Mouse (Mus musculus) embryo, embryonic 11 days (tissue): ENCODE measurements around the gene Tom1.

Experiments used
- DNase-seq: peaks from one replicate; pipeline ENCODE4 v3.0.0-alpha.2; 2015

The Tom1 gene

DNA sequence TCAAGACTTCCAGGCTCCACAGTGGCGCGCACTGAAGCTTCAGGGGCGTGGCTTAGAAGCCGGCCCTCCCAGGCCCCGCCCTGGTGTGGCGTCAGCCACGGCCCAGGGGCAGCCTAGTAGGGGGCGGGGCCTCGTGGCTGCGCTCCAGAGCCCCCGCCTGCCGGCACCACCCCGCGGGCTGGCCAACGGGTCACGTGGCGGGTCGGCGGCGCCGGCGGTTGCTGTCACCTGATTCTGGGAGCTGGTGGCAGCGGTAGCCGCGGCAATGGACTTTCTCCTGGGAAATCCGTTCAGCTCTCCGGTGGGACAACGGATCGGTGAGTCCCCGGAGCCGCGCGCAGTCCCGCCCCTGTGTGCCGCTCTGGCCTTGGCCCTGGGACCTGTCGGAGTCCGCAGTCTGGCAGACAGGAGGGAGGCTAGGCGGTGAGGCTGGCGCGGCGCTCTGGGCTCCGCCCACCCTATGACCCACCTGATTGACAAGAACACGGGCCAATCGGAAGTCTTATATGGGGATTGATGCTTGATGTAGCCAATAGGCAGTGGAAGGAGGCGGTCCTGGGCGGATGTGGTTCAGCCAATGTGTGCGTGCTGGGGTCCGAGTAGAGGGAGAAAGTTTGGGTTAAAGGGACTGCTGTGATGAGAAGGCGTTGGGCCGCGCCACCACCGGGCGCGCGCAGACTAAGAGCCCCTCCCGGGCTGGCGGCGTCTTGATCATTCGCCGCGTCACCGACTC, at the start of gene Tom1:
Gene Tom1 (plus strand): TSS at position 195 of the 733 bp plus-strand sequence.
- DNase-seq = peak; percentile 98

DNA sequence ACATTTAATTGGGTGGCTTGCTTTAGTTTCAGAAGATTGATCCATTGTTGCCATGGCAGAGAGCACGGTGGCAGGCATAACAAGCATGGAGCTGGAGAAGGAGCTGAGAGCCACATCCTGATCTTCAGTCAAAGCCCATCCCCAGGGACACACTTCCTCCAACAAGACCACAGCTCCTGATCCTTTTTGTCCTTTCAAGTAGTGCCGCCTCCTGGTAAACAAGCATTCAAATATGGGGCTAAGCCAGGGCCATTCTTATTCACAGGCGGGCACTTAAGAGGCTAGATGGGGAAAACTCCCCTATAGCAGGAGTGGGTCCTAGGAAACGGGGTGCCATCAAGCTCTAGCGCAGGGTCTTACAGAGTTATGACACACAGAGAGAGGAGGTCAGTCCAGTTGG, 46.1 kb upstream of the Tom1 start:
- DNase-seq = no peak

DNA sequence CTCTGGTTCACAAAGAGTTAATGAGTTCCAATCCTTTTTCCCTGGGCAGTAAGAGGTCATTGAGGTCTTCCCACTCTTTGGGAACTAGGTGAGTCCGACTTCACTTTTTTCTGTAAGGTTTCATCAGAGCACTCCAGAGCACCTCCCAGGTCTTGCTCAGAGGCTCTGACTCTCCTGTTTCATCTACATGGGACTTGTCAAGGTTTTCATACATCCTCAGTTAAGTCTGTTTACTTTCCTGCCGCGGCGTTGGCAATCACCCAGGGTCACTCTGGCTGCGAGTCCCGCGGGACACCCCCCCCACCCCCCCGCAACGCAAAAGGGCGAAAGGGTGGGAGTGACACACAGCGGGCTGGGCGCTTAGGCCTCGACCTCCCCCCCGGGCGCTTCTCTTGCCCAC, 43.5 kb upstream of the Tom1 start:
- DNase-seq = no peak

DNA sequence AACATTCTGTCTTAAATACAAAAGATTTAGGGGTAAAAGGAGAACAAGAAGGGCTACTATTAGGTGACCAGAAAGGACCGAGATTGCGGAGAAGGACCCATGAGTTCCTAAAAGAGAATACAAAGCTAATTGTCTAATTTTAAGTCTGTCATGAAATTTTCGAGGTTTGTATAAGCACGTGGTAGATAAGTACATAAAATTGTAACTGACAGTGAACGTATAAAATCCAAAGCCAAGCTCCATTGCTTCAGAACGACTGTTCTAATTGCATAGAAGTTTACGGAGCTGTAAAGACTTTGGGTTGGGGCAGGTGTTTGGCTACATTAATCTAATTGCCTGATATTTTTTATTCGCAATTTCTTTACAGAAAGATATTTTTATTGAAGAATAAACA, 40.4 kb upstream of the Tom1 start, which contains the start of gene Hmgxb4:
Gene Hmgxb4 (plus strand): TSS at position 276 of the 394 bp plus-strand sequence.
- no peak for DNase-seq

DNA sequence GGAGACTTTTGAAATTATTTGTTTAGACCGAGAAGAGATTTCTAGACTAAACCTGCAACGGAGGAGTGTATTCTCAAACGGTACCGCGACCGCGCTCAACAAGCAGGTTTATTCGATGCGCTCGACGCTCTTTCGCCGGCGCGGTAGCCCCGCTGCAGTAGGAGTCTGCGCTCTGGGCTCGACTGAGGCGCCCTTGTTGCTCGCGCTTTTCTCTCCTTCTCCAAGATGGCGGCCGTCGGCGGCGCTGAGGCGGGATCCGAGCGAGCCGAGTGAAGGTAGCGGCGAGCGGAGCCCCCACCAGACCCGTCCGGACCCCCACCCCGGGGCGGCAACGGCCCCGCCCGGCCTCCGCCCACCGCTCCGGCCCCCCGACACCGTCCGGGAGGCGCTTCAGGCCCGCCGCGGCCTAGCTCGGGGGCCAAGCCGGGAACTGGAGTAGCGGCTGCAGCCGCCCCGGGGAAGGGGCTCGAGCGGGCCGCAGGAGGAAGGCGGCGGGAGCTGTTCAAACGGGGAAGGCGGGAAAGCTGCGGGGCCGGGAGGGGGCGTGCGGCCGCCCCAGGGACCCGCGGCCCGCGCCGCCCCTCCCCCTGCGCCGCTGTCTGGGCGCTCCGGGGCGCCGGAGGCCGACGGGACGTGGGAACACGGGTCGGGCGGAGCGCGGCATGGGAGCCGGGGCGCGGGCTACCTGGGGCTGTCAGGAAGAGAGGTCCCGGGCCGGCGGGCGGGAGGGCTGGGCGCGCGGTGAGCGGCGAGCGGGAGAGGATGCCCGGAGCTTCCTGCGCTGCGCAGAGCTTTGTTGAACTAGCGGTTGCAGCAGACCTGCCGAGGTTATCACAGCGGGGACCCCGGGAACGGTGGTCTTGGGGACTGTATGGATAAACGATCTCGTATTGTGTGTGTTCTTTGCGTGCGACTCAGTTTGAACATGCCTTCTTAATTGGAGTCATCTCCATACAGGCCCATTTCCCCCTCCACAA, 39.7 kb upstream of the Tom1 start:
- peak; percentile 96 for DNase-seq

DNA sequence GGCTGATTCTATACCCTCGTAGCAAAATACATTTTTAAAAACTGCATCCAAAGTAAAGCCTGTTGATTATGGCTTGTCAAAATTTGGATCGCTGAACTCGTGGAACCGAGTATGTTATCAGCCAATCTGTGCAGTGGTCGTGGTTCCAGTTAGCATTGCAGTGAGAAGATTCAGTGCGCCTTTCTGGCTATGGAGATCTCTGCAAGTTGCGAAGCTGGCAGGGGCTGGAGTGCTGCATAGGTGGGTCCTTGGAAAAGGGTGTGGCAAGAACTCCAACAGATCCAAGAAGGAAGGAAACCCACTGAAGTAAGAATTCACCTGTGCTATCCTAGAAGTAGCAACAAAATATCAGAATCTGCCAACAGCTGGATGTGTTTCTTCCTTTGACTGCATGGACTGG, 39.0 kb upstream of the Tom1 start:
- peak; percentile 54 for DNase-seq

DNA sequence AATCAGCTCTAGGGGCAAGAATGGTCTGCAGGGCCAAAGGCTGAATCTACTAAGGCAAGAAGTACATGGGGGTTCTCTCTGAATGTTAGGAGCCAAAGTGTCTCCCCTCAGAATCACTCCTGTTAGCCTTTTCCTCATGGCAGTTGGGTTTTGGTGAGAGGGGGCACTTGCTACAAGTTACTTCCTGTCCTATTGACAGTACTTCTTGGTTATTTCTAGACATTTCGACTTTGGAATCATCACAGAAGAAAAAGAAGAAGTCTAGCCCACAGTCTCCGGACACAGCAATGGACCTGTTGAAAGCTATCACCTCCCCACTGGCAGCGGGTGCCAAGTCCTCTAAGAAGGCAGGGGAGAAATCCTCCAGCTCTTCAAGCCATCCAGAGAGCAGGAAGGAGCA, 33.1 kb upstream of the Tom1 start:
- DNase-seq = no peak

DNA sequence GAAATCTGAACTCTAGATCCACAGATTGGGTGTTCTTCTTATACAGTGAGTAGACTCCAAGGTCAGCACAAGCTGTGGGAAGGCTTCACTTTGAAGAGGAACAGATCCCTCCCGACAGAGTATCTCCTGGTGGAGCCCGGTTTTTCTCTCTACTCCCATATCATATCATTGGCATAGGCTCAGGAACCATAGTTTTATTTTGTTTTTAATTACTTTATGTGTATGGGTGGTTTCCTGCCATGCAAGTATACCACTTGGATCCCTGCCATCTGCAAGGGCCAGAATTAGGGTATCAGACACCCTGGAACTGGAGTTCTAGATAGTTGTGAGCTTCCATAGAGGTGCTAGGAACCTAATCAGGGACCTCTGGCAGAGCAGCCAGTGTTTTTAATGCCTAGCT, 24.7 kb upstream of the Tom1 start:
- no peak for DNase-seq

DNA sequence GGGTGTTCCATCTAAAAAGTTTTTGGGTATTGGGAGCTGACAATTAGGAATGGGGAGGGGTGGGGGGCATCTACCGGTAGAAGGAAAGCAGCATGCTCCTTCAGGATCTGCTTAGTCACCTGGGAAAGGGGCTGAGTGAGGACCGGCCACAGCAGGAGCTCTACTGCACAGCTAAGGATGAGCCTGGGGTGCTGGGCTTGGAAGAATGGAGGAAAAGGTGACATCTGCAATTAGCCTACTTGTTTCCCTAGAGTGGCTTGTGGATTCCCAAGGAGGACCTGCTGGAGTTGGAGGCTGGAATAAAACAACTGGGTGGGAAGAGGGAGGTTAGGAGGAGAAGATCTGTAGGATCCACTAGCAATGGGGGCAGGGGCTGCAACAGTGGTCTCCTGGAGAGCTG, 19.9 kb upstream of the Tom1 start:
- no peak for DNase-seq

DNA sequence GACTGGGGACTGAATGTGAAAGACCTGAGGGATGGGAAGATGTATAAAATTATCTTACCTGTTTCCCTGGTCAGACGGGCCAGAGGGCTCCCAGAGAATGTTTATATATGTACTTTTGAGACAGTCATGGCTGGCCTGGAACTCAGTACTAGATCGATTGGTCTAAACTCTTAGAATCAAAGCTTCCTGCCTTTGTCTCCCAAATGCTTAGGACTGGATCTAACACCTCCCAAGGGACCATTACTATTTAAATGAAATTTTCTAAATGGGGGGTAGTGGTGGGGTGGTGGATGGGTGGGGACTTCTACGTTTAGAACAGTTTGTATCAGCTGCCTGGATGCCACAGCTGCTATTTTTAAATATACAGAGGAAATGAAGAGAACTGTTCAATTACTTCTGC, 19.5 kb upstream of the Tom1 start:
- DNase-seq = no peak

DNA sequence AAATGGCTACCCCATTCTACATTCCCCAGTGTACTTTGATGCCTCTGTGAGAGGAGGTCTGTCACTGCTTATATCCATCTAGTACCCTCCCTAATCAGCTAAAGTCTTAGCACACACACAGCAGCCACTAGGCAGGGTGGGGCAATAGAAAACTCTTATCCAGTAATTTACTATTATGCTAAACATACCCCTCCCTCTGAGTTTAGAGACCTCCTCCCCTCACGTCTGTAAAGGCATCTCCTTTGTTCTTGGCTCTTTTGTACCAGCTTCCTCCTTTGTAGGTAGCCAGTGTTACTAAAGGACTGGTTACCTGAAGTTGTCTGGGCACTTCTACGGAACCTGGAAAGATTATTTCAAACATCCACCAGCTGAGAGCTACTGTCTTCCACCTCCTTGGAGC, 17.5 kb upstream of the Tom1 start:
- no peak for DNase-seq

DNA sequence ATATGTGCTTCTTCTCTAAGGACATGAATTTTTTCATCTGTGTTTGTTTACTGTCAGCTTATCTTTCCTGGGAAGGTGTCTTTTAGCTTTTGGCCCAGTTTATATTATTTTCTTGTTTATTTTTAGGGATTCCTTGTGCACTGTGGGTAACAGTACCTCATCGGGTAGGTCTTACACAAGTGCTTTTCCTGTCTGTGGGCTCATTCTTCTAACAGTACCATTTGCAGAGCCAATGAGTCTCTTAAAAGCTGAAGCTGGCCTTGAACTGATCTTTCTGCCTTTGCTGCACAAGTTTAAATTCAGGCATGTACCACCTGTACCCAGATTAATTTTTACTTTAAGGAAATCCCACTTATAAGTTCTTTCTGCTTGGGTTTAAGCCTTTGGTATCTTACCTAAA, 17.1 kb upstream of the Tom1 start:
- no peak for DNase-seq

DNA sequence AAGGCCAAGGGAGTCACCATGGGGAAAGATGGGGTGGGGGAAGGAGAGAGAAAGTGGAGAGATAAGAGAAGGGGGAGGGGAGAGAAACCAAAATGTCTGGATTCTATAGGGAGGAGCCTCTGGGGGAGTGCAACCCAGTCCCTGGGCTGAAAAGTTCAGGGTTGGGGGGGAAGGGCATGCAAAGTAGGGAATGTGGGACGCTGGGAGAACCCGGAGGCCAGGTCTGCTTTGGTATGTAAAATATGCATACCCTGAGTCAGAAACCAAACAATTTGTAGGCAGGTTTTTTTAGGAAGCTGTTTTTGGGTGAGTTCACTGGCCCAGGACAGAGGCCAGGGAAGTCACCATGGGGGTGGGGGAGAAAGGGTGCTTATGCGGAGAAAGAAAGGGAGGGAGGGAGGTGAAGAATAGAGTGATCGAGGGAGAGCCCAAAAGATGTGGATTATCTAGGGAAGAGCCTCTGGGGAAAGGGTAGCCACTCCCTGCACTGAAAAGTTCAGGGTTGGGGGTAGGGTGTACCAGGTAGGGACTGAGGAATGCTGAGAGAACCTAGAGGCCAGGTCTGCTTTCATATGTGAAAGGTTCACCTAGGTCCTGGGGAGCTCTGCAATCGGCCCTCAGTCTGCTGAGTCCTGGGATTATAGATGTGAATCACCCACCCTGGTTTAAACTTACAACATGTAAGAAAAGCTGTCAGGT, 15.1 kb upstream of the Tom1 start:
- DNase-seq = peak; percentile 24

DNA sequence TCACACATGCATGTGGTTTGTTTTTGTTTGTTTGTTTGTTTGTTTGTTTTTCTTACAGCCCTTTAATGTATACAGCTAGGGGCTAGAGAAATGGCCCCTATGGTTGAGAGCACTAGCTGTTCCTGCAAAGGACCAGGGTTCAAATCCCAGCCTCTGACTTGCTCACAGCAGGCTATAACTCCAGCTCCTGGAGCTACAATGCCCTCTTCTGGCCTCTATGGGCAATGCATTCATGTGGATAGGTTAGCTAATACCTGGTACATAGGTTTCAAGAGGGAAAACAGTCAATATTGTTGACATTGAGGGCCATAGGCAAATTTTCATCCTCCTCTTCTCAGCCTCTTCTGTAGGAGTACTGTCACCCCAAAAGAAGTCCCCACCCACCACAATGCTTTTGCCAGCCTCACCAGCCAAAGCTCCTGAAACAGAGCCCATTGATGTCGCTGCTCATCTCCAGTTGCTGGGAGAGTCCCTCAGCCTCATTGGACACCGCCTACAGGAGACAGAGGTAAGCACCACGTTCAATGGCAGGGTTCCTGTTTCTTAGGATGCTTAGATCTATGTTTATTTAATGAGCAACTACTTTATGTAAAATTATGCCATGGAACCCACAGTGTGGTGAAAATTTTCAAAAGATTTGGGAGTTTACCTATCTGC, 9.7 kb upstream of the Tom1 start:
- no peak for DNase-seq

DNA sequence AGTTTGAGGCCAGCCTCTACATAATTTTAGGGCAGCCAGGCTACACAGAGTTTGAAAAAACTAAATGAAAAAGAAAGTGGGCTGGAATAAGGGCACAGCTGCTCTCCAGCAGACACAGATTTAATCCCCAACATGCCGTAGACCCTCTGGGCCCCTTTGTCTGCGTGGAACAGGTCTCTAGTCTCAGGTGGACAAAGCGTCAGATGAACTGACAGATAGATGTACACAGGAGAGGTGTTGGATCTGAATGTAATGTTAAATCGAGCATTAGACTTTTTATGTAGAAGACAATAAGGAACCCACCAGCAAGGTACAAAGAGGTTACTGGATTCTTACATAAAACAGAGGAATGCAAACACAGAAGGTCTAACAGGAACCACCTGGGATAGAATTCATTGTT, 7.7 kb upstream of the Tom1 start:
- no peak for DNase-seq

DNA sequence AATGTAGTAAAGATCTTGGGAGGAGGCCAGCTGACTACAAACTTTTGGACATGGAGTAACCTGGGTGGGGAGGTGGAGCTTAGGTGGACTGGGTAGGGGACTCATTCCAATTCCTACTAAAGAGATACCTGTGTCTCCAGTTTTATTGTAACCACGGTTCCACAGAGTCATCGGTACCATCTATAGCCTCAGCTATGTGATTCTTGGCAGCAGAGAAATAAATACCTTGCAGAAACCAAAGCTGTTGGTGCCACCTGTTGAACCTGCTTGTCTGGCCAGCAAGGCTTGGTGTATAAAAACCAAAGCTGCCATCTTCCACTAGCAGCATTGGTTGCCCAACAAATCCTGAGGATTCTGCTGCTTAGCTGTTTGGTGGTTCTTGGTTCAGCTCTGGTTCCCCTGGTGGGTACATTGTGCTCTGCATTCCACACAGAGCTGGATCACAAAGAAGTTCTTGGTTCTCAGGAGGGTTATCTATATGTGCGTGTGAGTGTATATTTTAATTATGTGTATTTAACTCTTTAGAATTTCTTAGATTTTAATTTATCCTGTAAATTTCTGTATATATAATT, 3.0 kb upstream of the Tom1 start:
- DNase-seq = no peak

DNA sequence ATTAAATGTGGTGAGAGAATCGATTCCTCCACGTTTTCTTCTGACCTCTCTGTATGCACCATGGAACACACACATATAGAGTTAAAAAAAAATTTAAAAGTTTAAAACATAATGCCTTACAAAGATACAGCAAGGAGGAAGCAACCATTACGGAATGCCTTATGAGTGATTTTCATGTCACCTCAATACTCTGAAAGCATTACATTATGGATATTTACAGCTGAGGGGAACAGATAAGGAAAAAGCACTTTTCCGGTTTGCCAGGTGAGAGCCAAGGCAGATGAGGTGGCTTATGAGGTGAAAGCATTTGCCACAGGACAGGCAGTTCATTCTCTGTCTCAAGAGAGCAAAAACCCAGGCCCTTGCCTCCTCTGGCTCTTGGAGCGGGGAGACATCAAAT, 544 bp upstream of the Tom1 start:
- DNase-seq = no peak

DNA sequence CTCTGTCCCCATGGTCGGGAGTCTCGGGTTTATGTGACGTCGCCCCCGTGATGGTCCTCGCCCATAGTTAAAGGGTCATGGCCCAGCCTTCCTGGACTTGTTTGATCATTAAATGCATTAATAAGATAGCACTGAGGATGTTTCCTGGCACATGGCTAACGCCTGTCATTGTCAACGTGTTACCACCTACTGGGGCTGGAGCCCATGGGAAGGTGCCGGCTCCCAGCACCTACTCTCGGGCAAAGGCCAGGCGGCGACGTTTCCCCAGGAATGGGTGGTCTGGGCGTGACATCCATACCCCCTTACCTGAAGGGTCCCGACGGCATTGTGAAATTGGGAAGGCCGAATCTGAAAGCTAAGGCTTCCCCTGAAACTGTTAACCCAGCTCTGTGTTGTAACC, 780 bp downstream of the Tom1 start:
- no peak for DNase-seq

DNA sequence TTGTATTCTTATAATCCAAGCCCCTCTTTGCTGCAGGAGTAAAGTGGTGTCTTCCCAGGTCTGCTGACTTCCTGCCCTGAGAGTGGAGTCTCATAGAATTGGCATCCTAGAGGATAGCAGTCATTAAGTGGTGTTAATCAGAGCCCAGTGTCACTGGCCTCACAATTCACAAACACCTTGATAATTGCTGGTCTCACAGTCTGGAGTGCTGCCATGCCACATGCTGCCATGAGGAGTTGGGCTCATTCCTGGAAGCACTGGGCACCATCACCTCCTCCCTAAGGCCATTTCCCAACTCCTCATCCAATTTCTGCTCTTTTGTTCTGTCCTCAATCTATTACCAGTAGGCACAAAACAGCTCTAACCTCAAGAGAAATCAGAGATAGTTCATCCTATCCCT, 2.1 kb downstream of the Tom1 start:
- no peak for DNase-seq

DNA sequence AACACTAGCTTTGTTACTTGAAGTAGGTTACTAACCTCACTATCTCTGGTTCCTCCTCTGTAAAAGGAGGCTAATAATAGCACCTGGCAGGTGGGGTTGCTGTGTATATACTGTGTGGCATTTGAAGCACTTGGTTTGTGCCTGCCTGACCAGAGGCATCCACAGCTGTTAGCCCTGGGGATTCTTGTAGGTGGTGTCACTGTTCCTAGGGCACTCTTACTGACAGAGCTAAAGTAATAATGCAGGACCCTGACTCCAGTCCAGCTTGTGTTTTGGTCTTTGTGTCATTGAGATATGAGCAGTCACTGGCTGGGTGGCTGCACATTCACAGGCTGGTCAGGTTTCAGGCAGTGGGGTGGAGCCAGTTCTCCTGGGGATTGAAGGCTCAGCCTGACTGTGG, 5.0 kb downstream of the Tom1 start:
- DNase-seq = no peak

DNA sequence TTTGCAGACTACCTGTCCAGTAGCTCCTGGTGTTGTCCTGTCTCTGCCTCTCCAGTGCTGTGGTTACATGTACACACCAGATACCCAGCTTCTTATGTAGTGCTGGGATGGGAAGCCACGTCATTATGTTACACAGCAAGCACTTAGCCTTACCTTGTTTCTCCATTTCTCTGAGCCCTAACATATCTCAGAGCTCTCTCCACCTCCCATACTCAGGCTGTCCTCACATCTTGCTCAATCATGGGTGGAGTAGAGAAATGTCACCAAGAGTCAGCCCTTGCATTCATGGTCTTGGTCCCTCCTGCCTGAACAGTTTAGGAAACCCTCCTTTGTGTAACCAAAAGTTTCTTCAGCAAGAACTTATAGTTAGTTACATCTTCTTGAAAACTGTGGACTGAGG, 6.2 kb downstream of the Tom1 start:
- DNase-seq = no peak

DNA sequence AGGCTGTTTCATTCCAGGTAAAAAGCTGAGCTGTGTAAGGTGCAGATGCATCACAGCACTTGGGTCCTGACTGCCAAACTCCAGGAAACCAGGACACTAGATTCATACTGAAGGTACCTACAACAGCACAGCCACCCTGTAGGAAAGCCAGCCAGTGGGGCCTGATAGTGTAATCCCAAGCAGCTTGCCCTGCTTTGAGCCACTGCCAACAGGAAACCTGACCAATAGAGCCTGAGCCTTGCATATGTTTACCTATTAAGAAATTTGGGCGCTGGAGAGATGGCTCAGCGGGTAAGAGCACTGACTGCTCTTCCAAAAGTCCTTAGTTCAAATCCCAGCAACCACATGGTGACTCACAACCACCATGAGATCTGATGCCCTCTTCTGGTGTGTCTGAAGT, 8.7 kb downstream of the Tom1 start:
- no peak for DNase-seq

DNA sequence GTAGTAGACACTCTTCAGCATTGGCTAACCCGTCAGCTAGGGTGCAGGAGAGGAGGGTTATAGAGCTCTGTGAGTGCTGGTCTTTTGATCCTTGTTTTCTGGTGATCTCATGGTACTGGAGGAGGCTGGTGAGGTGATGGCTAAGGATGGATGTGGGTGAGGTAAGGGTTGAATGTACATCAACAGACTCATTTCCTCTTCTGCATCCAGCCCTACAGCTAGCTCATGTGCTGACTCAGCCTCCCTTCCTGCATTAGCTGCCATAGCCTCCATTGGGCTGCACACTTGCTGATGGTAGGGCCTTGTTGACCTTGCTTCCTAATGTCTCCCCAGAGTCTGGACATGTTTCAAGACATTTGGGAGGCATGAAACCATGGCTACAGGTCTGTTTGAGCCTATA, 9.5 kb downstream of the Tom1 start:
- DNase-seq = no peak
